Mouse (Mus musculus) granulocyte monocyte progenitor cell, adult 5-6 weeks (primary cell): ENCODE measurements around the gene Dph2. TPM values are rescaled to one million over a fixed set of nuclear protein-coding genes. Genes with fewer than 3 reads are reported as not detected.

Experiments used
- ATAC-seq: replicated peaks from 2 replicates; pipeline ENCODE4 v1.8.0; 2016; ENCODE audit warnings: mild to moderate bottlenecking, moderate TSS enrichment, inconsistent platforms; ENCODE audit not compliant: poor library complexity, severe bottlenecking
- total RNA-seq, 2 experiments: library from RNA; stranded (forward) in 1 of 2; stranded (reverse) in 1 of 2; fragments of 200-712, 200-1000 nt in 1 of 2; fragments of >200 nt in 1 of 2; fragmentation: Nextera tagmentation in 1 of 2; gene quantifications; 2 replicates each; pipeline ENCODE4 v1.2.3; 2014 to 2017

Dph2 gene
- total RNA-seq, 2 experiments from 2014 or later = 9.6 to 13.3 TPM

GRCm38 (mm10) chr4:117843101-117843500, 48.7 kb downstream of the Dph2 start:
- ATAC-seq = no peak

- ATAC-seq = no peak
These were observed 50.3 kb downstream of the Dph2 start for GRCm38 (mm10) chr4:117841566-117841965.

GRCm38 (mm10) chr4:117840821-117841220, 51.0 kb downstream of the Dph2 start:
- ATAC-seq = no peak

GRCm38 (mm10) chr4:117839366-117839765, 52.5 kb downstream of the Dph2 start:
- ATAC-seq = no peak

Other genes starting within 250 kb of the Dph2 start
- gene Dmap1, start 209.8 kb downstream of the Dph2 start, total RNA-seq (2014; fragmentation: Nextera tagmentation) = 32.0 and 32.8 TPM in 2 replicates
- gene Dmap1, start 209.8 kb downstream of the Dph2 start, total RNA-seq (2017) = 26.2 and 27.8 TPM in 2 replicates
- gene Gm12845, start 167.6 kb downstream of the Dph2 start, total RNA-seq (2014; fragmentation: Nextera tagmentation) = not detected in 2 replicates
- not detected in 2 replicates for gene Gm12845, start 167.6 kb downstream of the Dph2 start, total RNA-seq (2017)
- not detected in 2 replicates for gene Klf17, start 126.4 kb downstream of the Dph2 start, total RNA-seq (2014; fragmentation: Nextera tagmentation)
- gene Klf17, start 126.4 kb downstream of the Dph2 start, total RNA-seq (2017) = not detected in 2 replicates
- not detected in 2 replicates for gene Slc6a9, start 57.5 kb downstream of the Dph2 start, total RNA-seq (2014; fragmentation: Nextera tagmentation)
- gene Slc6a9, start 57.5 kb downstream of the Dph2 start, total RNA-seq (2017) = not detected in 2 replicates
- gene Ccdc24, start 19.5 kb downstream of the Dph2 start, total RNA-seq (2014; fragmentation: Nextera tagmentation) = not detected in 2 replicates
- not detected in 2 replicates for gene Ccdc24, start 19.5 kb downstream of the Dph2 start, total RNA-seq (2017)
- gene B4galt2, start 8.5 kb downstream of the Dph2 start, total RNA-seq (2014; fragmentation: Nextera tagmentation) = 0.73 TPM in 1 of 2 replicates, not detected in the other
- 0.04 TPM in 1 of 2 replicates, not detected in the other for gene B4galt2, start 8.5 kb downstream of the Dph2 start, total RNA-seq (2017)
- gene Atp6v0b, start 4.7 kb downstream of the Dph2 start, total RNA-seq (2014; fragmentation: Nextera tagmentation) = 253 and 300 TPM in 2 replicates
- gene Atp6v0b, start 4.7 kb downstream of the Dph2 start, total RNA-seq (2017) = 97.8 and 111 TPM in 2 replicates
- 30.4 and 38.6 TPM in 2 replicates for gene Ipo13, start 23.0 kb upstream of the Dph2 start, total RNA-seq (2014; fragmentation: Nextera tagmentation)
- 7.2 and 10.0 TPM in 2 replicates for gene Ipo13, start 23.0 kb upstream of the Dph2 start, total RNA-seq (2017)
- not detected in 2 replicates for gene Artn, start 37.7 kb upstream of the Dph2 start, total RNA-seq (2014; fragmentation: Nextera tagmentation)
- not detected in 2 replicates for gene Artn, start 37.7 kb upstream of the Dph2 start, total RNA-seq (2017)
- gene St3gal3, start 242.9 kb upstream of the Dph2 start, total RNA-seq (2014; fragmentation: Nextera tagmentation) = 12.9 and 14.5 TPM in 2 replicates
- gene St3gal3, start 242.9 kb upstream of the Dph2 start, total RNA-seq (2017) = 4.7 and 8.2 TPM in 2 replicates